Mouse (Mus musculus): Measurements from ENCODE around the gene Tle6.

GRCm38 (mm10) chr10:81543633-81544032 lies 57.2 kb downstream of the Tle6 start:
- TF ChIP-seq MYOD1 (IDR thresholded peaks at IDR 0.05; ENCODE audit: control insufficient read depth, insufficient read length, low read depth) (no peak), CTCF (IDR thresholded peaks at IDR 0.05; ENCODE audit: control insufficient read depth, insufficient read depth, insufficient read length) (no peak), CEBPB (IDR thresholded peaks at IDR 0.05; ENCODE audit: low read depth) (no peak), MYOG (IDR thresholded peaks at IDR 0.05; ENCODE audit: control insufficient read depth, extremely low read depth, insufficient read length) (no peak), MAX (IDR thresholded peaks at IDR 0.05) (no peak), USF1 (IDR thresholded peaks at IDR 0.05; ENCODE audit: low read depth) (no peak)

Measured in C2C12 (cell line).